Mouse (Mus musculus) layer of hippocampus, postnatal 14 days (tissue): Measurements from ENCODE around the gene Tmcc2. TPM values are rescaled to one million over a fixed set of nuclear protein-coding genes. Genes with fewer than 3 reads are reported as not detected.

Experiments
- DNase-seq, 2 experiments: peaks; one replicate each; pipeline ENCODE4 v3.0.0; 2021 to 2022; ENCODE audit warnings: low spot score in 2 of 2, mixed read lengths in 1 of 2
- total RNA-seq, 2 experiments: library from RNA; stranded (reverse); gene quantifications; 2 replicates each; pipeline ENCODE4 v1.2.3; 2021

Gene Tmcc2
- total RNA-seq, 2 experiments from 2014 or later, result 191 to 192 TPM

DNA sequence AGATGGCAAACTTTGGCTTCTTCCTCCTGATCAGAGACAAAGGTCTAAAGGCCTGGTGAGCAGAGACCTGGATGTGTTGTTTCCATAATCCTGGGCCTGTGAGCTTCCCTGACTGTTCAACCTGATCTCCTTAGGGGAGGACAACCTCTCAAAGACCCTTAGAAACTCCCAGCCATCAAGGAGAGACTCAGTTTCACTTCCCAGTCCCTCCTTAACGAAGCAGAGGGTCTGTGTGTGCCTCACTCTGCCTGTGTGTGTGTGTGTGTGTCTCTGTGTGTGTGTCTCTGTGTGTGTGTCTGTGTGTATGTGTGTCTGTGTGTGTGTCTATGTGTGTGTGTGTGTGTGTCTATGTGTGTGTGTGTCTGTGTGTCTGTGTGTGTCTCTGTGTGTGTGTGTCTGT is 47.4 kb downstream of the Tmcc2 start:
- DNase-seq, result no peak

DNA sequence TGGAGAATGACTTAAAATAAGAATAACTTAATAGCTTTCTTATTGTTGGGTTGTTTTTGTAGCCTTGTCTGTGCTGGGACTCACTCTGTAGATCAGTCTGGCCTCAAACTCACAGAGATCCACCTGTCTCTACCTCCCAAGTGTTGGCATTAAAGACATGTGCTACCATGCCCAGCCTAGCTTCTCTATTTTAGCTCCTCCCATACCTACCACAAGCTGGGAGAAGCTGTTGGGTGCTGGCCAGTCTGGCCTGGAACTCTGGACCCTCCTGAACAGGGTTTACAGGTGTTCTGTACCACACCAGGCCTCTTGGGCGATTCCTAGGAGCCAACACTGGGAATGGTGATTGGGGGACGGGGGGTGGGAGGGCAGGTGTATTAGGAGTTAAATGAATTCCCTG is 47.9 kb downstream of the Tmcc2 start:
- DNase-seq, result no peak

DNA sequence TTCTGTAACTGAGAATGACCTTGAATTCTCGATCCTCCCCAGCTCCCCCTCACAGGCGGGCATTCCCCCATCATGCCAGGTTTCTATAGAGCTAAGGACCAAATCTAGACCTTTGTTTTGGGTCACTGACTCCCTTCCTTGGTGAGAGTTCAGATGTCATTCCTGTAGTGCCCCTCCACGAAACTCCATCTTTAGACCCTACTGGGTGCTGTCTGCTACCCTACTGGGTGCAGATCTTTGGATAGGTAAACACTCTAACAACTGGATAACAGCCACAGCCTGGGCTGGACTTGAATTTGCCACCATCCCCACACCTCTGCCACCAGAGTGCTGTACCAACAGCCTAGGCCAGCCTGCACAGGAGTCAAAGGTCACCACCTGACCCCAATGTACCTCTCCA is 48.6 kb downstream of the Tmcc2 start:
- no peak for DNase-seq

DNA sequence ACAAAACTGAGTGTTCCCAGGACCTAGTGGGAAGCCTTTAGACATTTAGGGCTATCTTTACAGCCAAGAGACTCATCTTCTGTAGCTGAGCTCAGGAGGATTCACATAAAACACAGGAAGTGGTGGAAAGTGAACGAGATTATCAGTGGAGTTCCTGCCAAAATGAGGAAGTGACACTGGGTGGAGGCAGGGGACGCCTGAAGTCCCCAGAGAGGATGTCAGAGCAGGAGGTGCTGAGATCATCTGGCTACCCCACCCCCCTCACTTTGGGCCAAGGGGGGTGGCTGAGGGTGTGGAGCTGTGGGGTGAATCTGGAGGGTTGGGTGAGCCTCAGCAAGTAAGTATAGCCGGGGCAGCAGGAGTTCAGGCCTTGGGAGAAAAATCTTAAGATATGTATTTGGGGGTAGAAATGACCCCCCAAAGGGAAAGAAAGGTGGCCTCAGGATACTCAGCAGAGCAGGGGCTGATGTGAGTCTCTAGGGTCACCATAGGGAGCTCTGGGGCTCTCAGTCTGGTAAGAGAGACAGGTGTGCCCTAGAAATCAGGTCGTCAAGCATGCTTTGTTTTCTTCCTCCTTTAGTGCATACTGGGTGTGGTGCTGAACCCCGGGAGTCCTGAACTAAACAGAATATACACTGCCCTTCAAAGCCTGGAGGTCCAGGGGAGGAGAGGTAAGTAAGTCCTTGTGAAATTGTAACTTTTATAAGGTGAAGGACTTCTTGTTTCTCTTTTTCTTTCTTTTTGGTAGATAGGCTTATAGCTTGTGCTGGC is 49.2 kb downstream of the Tmcc2 start:
- DNase-seq, result no peak

DNA sequence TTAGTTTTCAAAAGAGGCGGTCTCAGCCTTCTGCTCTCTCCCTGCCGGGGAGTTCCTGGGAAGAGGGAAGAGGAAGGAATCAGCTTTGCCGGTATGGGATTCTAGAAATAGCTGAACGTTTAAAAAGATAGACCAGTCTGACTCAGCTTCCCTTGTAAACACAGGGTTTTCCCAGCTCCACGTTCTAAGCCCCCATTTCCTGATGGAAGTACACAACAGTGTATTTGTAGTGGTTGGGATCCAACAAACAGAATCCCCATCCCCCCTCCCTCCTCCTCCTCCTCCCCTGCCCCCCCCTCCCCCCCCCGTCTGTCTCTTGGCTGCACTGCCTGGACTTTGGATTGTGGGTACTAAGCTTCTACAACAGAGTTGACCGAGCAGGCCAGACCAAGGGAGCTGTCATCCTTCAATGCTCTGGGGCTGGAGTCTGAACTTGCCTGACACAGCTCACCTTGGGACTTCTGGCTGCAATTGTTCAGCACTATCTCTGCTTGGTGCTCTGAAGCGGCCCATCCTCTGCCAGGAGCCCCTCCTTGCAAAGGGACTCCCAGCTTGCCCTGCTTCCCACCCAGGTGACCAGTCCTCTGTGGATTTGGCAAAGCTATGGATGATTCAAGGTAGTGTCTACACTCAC is 52.9 kb downstream of the Tmcc2 start:
- DNase-seq, result no peak

DNA sequence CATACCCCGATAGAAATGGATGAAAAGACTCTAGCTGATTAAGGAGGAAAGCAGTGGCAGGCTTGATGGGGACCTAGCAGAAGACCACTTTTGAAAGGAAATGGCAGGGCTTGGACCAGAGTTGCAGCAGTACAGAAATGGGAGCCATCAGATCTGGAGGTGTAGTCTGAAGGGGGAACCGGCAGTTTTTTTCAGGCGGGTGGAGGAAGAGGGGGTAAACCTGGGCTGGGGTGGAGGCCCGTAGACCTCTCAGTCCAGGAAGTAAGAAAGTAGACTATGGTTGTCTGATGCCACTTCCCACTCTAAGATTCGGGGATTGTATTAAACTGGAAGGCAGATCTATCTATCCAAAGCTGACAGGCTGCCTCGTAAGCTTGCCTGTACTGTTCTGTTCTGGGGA is 54.2 kb downstream of the Tmcc2 start:
- DNase-seq, result no peak

DNA sequence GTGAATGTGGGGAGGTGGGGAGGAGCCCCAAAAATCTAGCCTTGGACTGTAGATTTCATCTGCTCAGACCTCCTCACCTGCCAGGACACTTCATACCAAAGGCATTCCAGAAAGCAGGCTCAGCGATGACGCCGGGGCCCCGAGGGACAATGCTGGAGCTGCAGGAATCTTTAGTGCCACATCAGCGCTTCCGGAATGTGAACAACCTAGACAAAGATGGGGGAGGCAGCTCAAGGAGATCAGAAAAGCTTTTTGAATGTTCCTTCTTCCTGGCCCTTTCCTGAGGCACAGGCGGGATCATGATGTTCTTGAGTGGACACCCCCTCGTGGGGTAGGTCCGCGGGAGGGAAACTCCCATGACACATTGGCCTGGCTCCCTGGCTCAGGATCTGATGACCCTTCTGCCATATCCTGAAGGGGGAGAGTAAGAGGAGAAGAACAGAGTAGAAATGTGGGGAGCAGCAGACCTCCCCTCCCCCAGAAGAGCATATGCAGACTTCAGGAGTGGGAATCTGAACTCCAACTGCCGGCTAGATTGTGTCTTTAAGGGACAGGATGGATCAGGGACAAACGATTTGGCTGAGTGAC is 55.6 kb downstream of the Tmcc2 start:
- no peak for DNase-seq

DNA sequence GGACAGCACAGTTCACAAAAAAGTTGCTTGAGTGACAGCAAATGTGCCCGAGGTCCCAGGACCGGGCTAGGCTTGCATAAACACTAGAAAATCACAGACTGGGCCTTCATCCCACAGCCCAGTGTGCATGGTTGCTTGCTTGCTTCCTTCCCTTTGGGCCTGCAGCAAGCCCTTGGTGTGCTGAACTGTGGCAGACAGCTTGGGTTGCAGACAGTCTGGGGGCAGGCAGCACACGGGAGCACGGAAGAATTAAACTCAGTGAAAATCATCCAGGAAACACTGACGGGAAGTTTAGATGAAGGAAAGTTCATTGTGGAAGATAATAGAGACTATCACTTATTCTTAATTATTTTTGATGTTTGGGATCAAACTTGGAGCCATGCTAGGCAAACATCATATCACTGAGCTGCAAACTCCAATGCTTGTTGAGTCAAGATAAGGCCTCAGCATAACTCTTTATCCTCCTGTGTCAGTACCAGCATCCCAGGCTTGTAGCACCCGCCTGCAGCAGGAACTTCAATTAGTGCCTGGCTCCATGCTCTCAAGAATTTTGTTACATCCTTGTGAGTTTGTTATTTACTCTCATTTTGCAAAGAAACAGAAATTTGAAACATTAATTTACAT is 56.8 kb downstream of the Tmcc2 start:
- no peak for DNase-seq

DNA sequence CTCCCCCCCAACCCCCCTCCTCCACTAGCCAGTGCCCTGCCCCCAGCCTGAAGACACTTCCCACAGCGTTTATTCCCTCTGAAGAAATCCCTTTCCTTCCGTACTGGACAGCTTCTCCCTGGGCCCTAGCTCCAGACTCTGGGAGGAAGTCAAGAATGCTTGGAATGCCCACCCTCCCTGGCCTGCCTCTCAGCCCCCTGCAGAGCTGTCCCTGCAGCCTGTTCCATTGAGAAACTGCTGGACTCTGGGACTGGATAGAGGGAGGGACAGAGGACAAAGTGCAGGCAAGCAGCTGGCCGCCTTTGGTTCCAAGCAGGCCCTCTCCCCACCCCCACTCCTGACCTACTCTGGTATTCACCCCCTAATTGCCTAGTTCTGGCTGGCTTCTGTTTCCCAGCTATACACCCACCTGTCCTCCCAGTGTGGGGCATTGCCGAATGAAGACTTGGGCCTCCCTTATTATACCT is 57.4 kb downstream of the Tmcc2 start:
- DNase-seq, result no peak

DNA sequence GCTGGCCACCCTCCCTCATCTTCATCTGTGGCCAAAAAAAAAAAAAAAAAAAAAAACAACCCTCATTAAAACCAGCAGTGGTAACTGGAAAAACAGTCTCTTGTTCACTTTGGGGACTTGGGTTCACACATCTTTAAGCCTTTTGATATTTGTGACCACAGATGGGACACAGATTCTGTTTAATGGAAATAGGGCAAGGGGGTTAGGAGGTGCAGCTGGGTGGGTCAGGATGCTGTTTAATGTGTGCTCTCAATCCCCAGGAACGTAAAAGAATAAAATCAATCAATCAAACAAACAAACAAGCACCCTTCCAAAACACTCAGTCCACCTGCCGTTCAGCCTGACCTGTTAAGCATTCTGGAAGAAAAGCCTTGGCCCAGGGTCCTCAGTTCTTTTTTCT is 57.9 kb downstream of the Tmcc2 start:
- DNase-seq, result no peak

DNA sequence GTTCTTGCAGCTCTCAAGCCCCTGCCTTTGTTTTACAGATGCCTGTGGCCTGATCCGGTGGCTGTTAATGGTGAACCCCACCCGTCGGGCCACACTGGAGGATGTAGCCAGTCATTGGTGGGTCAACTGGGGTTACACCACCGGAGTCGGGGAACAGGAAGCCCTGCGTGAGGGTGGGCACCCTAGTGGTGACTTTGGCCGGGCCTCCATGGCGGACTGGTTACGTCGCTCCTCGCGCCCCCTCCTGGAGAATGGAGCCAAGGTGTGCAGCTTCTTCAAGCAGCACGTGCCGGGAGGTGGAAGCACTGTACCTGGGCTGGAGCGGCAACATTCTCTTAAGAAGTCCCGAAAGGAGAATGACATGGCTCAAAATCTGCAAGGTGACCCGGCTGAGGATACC is 59.8 kb downstream of the Tmcc2 start:
- DNase-seq, result no peak

DNA sequence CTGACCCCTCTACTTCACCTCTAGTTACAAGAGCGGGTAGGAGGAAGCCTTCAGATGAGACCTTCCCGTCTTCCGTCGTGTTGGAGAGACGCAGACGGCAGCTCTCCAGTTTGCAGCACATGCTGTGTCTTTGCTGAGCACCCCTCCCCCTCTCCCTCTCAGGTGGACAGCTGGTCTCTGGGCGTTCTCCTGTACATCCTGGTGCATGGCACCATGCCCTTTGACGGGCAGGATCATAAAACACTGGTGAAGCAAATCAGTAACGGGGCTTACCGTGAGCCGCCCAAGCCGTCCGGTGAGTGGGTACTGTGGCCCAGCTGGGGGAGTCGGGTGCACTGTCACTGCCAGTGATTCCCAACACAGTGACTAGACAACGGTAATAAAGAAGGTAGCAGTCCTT is 60.7 kb downstream of the Tmcc2 start:
- no peak for DNase-seq

DNA sequence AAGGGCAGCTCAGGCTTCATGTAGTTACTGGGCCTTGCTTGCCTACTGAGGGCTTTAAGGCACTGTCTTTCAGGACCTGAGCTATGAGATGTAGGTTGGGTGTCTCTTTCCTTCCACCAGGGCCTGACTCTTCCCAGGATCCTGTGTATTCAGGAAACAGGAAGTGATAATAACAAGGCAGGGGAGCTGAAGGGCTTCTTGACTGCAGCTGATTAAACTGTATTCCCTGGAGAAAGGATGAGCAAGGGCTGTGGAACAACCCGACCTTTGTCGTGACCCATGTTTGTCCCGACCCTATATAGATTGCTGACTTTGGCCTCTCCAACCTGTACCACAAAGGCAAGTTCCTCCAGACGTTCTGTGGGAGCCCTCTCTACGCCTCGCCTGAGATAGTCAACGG is 61.4 kb downstream of the Tmcc2 start:
- DNase-seq, result no peak

DNA sequence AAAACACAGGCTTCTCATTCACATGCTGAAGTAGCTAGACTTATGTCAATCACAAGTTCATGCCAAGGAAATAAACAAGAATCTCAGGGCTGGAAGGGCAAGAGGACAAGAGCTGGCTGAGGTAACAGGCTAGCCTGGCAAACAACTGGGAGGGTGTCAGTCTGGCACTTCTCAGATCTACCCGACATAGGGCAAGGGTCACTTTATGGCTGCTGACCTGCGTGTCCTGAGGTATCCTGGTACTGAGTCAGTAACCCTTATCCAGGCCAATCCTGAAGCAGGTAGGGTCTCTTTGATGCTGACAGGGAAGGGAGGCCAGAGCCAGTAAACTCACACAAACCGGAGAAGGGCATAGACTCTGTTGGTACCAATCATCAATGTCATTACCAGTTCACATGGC is 62.5 kb downstream of the Tmcc2 start:
- DNase-seq, result no peak

DNA sequence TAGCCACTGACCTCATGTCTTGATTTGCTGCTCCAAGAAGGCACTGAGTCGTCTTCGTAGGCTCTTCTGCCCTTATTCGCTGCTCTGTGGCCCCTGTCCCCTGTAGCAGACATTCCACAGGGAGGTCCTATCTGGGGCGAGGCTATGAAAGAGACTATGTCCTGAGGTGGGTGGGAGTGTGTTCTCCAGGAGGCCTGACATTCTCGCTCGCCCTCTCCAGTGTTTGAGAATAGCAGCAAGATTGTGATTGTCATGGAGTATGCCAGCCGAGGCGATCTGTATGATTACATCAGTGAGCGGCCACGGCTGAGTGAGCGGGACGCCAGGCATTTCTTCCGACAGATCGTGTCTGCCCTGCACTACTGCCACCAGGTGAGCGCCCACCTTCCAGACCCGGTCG is 63.6 kb downstream of the Tmcc2 start:
- DNase-seq, result no peak

DNA sequence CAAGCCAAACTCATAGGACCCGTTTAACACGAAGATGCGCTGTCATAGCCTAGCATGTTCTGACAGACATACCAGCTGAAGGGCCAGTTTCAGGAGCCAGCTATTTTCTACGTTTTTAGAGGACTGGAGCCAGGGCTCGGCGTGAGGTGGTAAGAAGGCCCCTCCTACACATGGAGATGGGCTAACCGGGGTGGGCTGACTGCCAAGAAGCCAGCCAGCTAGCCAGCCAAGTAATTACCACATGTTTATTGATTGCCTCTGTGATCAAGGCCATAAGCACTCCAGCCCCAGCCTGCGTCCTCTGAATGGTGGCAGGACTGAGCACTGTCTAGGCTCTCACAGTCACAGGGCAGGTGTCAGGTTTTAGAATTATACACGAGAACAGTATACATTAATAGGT is 64.3 kb downstream of the Tmcc2 start:
- no peak for DNase-seq

DNA sequence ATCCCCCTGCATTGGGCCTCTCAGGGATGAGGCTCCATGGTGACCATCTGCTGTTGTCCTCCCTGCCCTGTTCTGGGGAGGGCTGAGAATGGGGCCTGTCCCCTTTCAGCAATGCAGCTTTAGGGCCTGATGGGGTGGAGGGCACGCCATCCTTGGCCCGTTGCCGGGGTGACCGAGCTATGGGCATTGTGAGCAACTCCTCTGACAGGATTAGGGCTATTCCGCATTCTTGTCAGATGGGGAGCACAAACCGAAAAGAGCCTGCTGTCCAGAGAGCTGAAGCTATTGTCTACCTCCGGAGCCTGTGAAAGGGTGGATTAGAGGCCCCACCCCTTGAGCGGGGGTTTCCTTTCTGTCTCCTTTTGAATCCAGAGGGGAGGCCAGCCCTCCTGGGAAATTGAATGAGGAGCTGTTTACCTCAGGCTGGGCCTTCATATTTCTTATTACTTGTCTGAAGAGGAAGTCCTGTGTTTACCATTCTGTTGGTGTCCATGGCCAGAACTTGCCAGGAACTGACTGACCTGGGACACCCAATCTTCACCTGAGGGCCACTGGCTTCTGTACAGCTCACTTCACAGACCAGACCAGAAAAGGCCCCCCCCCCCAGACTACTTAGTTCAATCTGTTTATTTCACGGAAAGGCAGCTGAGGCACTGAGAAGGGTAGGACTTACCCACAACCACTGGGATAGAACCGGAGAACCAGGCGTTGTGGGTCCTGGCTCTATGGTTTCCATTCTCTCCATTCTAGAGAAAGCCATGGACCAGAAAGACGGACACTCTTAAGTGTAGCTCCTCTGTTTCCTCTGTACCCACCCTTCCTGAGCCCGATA is 68.2 kb downstream of the Tmcc2 start:
- peak in 1 of 2 experiments; percentile 46 for DNase-seq

DNA sequence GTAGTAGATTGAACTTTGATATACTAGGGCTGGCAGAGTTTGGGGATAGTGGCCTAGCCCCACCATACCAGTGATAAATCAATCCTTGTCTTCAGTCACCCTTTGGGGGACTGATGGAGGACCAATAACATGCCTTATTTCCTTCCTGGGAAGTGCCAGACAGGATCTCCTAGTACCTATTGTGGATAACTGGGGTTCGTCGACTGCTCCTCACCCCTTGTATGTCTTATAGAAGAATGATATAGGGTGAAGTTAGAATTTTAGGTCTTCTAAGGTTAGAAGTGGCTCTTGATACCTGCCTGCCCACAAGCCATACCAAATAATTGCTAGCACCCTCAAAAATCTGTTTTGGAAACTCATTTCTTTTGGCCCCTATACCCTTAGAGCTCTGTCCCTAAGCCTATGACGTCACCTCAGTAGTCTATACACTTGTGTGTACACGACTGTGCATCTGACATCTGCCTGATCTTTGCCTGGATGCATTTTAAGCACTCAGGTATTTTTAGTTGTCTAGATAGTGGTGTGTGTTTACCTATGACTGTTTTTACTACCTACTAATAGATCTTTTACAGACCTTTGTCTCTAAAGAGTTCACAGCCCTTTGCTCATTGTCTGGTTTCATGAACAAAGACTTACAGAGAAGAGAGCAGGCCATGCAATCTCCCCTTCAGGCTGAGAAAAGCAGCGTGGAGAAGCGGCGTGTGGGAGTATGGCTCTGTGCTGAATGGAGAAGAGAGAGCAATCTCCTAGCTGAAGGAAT is 69.1 kb downstream of the Tmcc2 start:
- no peak for DNase-seq

DNA sequence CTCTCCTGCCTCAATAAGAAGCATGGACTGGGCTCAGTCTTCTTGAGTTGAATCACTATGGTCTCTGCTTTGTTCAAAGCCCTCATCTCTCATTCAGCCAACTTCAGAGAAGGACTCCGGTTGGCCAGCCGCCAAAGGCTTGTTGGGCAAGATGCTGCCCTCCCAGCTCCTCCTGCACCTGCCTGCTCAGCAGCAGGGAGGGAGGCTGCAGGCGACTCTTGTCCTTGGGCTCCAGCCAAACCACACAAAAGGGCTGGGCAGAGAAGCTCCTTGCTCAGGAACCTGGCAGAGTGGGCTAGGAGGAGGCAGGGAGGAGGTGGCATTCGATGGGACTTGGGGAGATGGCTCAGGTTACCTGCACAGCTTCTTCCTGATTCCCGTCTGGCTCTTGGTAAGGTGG is 71.8 kb downstream of the Tmcc2 start:
- DNase-seq, result no peak
